Mouse (Mus musculus) gastrocnemius, postnatal 4 days (tissue): Measurements from ENCODE around the gene Gas6. TPM values are rescaled to one million over a fixed set of nuclear protein-coding genes. Genes with fewer than 3 reads are reported as not detected.

Source experiments
- DNase-seq, 2 experiments: peaks; one replicate each; pipeline ENCODE4 v3.0.0; 2021 to 2022; ENCODE audit warnings: low spot score in 2 of 2, mixed read lengths in 2 of 2
- long read RNA-seq, 2 experiments: library from polyadenylated mRNA; stranded (forward); transcript quantifications; one replicate each; pipeline ENCODE4 v2.0.0; 2021
- total RNA-seq, 2 experiments: library from RNA; stranded (reverse); gene quantifications; 2 replicates each; pipeline ENCODE4 v1.2.3; 2021

Gene Gas6
- 100 to 1,000 TPM; 111 to 121 TPM for total RNA-seq
- long read RNA-seq, experiment 1, transcript Gas6-201 (15 exons, 2,548 nt), result major isoform, 95 of 119 reads
- long read RNA-seq, experiment 1, partial matches to known transcripts, result 11 of 119 reads
- long read RNA-seq, experiment 1, other reads (novel, unspliced or antisense), result 13 of 119 reads
- long read RNA-seq, experiment 2, transcript Gas6-201 (15 exons, 2,548 nt), result major isoform, 184 of 222 reads
- long read RNA-seq, experiment 2, partial matches to known transcripts, result 26 of 222 reads
- long read RNA-seq, experiment 2, other reads (novel, unspliced or antisense), result 12 of 222 reads

GRCm38 (mm10) chr8:13493858-13494631 is at the start of gene Gas6:
Gene Gas6, minus strand, starts transcription at chr8:13494490.
- DNase-seq, result peak in 1 of 2 experiments; percentile 54

GRCm38 (mm10) chr8:13541526-13541925 is 47.2 kb upstream of the Gas6 start:
- DNase-seq, result no peak

GRCm38 (mm10) chr8:13540122-13540521 is 45.8 kb upstream of the Gas6 start:
- no peak for DNase-seq

- DNase-seq, result peak in 1 of 2 experiments; percentile 55
Measured at GRCm38 (mm10) chr8:13538821-13539220, 44.5 kb upstream of the Gas6 start.

- DNase-seq, result no peak
Measured at GRCm38 (mm10) chr8:13537102-13537501, 42.8 kb upstream of the Gas6 start.

GRCm38 (mm10) chr8:13533123-13533522 is 38.8 kb upstream of the Gas6 start:
- DNase-seq, result no peak

GRCm38 (mm10) chr8:13531602-13532171 is 37.4 kb upstream of the Gas6 start:
- no peak for DNase-seq

GRCm38 (mm10) chr8:13530941-13531340 is 36.7 kb upstream of the Gas6 start:
- peak; percentile 48 to 86 for DNase-seq

- DNase-seq, result no peak
Measured at GRCm38 (mm10) chr8:13530401-13530800, 36.1 kb upstream of the Gas6 start.

GRCm38 (mm10) chr8:13529891-13530316 is 35.6 kb upstream of the Gas6 start:
- peak; percentile 74 to 85 for DNase-seq

GRCm38 (mm10) chr8:13529011-13529840 is 34.9 kb upstream of the Gas6 start:
- DNase-seq, result peak in 1 of 2 experiments; percentile 37

- DNase-seq, result no peak
Measured at GRCm38 (mm10) chr8:13521392-13521791, 27.1 kb upstream of the Gas6 start.

GRCm38 (mm10) chr8:13520349-13520748 is 26.1 kb upstream of the Gas6 start:
- DNase-seq, result no peak

GRCm38 (mm10) chr8:13519503-13519902 is 25.2 kb upstream of the Gas6 start:
- DNase-seq, result no peak

- no peak for DNase-seq
Measured at GRCm38 (mm10) chr8:13517284-13517781, 23.0 kb upstream of the Gas6 start.

- DNase-seq, result no peak
Measured at GRCm38 (mm10) chr8:13516728-13517127, 22.4 kb upstream of the Gas6 start.

GRCm38 (mm10) chr8:13516011-13516442 is 21.7 kb upstream of the Gas6 start:
- peak in 1 of 2 experiments; percentile 17 for DNase-seq

GRCm38 (mm10) chr8:13513556-13514370 is 19.5 kb upstream of the Gas6 start:
- DNase-seq, result no peak

- no peak for DNase-seq
Measured at GRCm38 (mm10) chr8:13512677-13513076, 18.4 kb upstream of the Gas6 start.

GRCm38 (mm10) chr8:13512016-13512415 is 17.7 kb upstream of the Gas6 start:
- DNase-seq, result no peak
